Mouse (Mus musculus) c-Kit-negative CD71-positive TER-119-positive erythroid progenitor cells, embryonic 14.5 days (primary cell): Measurements from ENCODE around the gene Bbox1.

ENCODE experiments used
- DNase-seq: peaks from one replicate; pipeline ENCODE4 v3.0.0-alpha.2; 2013; ENCODE audit warnings: low read depth, low spot score

Bbox1 gene

DNA sequence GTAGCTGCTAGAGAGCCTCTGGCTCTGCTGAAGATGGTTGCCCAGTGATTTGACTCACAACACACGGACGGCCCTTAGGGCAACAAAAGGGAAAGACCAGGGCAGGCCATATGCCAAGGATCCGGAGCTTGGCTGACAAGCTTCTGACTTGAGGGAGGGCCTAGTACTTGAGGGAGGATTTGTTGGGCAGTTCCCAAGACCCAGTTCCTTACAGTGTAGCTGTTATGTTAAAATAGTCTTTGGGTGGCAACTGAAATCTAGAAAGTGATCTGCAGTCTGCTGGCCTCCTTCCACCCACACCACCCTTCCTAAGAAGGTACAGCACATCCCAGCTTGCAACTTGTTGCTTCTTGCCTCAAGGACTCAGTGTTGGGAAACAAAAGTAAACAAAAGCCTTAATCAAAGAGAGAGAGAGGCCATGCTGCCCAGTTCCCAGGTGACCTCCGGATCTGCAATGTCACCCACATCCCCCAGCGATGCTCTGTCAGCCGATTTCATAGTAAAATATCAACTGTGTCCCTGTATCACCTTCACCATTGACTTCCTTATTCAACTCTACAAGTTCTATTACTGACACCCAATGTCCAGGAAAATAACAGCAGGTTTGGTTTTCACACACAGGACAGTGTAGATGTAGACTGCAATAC lies at the start of gene Bbox1:
Gene Bbox1 (minus strand): TSS at position 52 of the 647 bp plus-strand sequence.
- DNase-seq, result no peak

DNA sequence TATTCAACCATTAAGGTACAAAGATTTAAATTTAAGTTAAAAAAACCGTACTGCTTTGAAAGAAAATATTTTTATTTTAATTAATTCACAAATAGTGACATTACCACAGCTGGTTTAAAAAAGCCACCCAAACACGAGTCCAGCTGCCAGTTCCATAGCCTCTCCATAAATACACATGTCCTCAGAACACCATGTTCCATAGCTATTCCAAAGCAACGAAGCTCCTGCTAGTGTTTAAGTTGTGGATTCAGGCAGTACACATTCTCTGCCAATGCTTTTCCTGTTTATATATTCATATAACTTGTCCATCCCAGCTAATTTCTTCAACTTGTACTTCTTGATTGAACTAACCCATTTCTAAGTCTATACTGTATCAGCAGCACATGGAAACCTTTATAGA lies 49.5 kb upstream of the Bbox1 start:
- no peak for DNase-seq

DNA sequence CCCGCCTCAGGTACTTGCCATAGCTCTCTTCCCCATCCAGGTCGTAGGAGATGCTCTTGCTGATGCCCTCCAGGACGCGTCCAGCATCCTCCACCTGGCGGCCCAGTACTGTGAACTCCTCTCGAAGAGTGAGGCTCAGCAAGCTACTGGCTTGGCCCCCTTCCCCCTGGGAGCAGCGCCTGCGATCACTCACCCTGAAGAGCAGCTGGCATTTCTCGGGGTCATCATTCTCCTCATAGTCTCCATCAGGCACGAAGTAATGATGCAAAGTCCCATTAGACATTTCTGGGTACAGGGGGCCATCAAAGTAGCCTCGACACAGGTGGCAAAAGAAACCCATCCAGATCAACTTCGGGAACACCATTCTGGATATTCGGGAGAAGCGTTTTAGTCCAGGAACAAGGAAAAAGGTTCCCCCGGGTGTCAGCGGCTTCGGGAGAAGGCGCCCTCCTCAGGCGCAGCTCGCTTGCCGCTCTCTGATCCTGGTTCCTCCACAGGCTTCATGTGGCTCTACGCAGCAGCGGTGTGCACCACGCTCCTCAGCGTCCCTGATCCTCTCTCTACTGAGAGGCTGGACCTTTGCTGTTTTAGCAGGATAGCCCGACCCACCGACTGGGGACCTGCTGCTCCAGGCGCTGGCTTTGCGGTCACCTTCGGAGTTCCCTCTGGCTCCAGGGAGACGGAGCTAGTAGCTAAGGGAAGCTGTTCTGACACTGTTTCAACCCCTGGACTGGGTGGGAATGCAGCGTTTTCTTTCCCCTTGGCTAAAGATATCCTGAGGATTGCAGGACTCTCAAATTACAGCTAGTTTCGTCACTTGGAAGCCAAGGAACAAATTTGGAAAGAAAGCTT lies 48.3 kb upstream of the Bbox1 start, which contains the start of gene Fibin:
Gene Fibin (minus strand): TSS at position 752 of the 852 bp plus-strand sequence.
- no peak for DNase-seq

DNA sequence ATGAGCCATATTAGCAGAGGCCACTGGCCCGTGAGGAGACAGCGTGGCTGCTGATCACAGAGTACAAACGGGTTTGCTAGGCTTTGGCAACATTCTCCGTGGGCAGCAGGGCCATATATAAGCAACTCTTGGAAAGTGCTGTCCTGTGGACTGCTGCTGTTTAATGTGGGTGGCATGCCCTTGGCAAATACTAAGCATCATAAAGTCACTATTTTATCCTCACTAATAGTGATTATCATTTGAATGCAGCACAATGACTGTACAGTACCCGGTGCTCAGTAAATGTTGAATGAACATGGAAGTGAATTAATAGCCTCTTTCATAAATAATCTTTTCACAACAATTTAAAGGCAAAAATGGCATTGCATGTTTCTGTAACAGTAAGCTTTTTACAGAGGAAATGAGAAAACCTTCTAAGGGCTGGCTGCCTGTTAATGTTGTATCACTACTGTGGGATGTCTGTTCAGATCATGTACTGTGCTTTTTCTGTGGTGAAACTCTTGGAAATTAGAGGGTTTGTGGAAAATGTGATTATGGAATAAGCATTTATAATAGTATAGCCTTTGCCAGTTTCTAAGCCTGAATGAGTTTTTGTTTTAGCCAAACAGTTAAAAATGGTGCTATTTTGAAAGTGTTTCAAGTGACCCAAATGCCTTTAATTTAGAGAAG lies 39.1 kb upstream of the Bbox1 start:
- no peak for DNase-seq

DNA sequence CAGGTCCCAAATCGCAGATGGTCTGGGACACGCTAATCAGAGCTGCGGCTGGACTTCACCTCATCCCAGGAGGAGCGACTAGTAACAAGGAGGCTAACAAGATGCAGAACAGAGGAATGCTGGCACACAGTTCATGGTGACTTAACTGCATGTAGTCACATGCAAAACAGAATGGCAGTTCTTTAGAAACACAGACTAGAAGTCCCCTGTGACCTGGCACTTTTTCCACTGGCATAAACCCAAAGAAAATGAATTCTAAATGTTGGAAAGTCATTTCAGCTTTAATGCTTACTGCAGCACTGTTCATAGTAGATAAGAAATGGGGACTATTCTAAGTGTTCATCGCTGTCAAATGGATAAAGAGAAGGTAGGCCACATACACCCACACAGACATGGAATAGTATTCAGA lies 37.5 kb upstream of the Bbox1 start:
- DNase-seq, result no peak

DNA sequence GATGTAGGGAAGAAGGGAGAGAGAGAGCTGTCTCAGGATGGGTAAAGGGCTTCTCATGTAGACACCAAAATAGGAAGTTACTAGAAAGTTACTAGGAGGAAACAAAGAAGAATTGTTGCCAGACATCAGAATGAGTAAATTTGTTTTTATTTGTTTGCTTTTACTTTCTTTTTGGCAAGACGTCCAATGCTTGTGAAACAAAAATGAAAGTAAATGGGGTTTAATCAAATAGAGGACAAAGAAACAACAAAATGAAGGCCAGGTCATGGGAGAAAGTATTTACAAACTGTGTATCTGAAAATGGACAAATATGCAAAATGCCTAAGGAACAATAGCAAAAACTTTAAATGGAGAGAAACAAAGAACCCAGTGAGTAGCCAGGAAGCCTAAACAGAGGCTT lies 37.0 kb upstream of the Bbox1 start:
- DNase-seq, result no peak

DNA sequence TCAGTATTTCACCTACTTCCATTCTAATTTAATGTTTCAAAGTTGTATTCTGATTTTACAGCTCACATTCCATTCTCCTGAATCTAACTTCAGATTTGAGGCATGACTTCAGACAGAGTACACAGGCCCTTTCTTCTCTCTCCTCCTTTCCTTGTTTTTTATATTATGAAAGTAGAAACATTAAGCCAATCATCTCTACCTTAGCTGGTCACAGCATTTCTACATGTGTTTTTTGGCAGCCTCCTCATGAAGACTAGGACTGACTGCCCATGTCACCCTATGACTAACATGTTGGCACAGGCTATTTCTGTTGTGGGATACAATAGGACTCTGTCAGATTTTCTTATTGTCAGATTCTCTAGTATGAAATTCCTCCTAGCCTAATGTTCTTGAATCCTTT lies 14.6 kb upstream of the Bbox1 start:
- DNase-seq, result no peak

DNA sequence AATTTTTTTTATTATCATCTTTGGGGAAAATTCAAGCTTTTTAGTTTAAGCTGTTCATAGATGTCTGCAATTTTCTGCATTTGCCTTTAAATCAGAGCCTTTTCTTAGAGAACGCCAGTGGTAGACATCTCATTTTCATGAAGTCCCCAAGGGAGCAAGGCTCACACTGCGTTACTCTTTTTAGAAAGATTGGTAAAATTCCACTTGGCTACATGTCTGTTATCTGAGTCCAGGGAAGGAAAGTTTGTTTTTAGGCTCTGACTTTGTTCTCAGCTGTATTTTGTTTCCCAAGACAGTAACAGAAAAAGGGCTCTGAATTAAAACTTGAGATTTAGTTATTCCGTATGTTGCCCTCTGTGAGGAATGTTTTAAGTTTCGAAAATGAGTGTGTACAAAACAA lies 5.6 kb upstream of the Bbox1 start:
- no peak for DNase-seq

DNA sequence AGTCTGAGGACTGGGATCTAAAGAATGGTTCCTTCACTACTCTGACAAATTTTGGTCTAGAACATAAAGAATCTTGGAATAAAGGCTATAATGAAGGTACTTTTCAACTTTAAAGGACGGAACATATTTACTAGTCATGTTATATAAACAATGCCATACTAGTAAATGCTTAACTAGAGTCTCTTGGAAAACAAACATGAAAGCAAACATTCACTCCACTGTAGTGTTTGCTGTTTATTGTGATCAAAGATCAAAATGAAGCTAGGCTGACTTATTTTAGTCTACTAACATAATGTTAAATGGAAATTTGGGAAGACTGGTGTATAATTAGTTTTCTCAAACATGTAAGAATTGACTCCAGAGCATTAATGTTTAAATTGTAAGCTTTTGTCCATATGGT lies 4.9 kb upstream of the Bbox1 start:
- DNase-seq, result no peak

DNA sequence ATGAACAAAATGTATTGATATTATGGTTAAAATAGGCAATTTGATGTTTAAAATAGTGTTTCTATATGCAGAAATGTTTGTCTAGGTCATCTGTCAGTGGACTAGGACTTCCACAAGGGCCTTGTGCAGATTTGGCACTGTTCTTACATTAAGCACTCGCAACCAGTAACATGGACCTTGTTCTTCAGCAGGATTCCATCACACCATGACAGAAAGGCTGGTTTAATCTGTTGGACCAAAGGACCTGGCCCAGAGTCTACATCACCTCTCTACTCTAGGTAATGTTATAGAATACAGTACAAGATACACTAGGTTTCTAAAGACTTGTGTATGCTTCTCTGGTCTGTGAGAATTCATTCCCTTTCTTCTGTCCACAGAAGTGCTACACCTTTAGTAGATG lies 4.4 kb upstream of the Bbox1 start:
- no peak for DNase-seq

DNA sequence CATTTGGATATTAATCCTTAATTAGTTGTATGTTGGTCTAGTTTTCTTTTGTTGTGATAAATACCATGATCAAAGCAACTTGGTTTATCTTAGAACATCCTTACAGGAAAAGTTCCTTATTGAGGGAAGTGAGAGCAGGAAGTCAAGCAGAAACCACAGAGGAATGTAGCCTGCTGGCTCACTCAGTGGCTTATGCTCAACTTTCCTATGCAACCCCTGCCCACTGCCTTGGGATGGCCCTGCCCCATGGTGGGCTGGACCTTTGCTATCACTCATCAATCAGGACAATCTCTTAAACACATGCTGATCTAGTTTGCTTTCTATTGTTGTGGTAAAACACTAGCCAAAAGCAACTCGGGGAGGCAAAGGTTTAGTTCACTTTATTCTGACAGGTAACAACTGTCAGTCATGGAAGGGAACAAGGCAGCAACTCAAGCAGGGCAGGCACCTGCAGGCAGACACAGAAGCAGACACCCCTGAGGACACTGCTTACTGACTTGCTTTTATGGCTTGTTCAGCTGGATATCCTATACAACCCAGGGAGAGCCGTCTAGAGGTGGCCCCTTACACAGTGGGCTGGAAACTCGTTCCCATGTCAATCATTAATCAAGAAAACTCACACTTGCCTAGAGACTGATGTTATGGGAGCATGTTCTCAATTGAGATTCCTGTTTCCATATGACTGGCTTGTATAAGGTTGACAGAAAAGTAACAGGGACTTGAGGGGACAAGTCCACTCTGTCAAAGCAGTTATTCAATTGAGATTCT lies 1.9 kb upstream of the Bbox1 start:
- no peak for DNase-seq

DNA sequence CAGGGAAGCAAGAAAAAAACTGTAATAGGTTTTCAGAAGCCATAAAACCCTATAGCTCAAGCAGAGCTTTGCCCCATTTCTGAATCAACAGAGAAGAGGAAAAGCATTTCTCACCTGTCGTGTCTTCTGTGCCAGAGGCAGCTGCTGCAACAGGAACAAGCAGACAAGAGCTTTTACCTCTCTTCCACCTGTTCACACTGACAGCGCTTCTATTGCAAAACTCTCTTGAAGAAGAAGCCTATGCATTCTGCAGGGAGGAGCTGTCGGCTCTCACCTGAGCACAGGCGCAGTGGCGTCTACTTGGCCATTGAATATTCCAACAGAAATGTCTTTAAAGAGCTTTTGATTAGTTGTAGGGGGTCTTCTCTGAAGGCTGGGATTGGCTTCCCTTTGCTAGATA lies 286 bp downstream of the Bbox1 start:
- DNase-seq, result no peak

DNA sequence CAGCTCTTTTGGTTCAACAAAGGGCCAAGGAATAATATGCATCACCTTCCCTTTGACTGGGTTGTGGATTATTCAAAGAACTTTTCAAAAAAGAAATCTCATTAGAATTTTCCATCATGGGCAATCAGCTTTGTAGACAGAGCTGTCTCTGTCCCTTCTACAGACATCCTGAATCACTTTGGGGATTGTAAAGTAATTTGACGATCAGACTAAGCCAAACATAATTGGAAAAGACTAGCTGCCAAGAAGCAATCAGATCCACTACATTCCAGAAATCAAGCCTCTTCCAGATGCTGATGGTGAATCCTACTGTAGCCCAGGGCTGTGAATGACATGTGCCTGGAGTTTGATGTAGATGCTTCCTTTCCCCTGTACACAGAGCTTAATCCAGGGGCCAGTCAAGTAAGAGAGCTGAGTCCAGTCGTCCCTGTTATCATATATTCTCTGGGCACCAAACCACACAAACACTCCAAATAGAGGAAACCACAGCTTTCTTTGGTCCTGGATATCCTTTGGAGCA lies 995 bp downstream of the Bbox1 start:
- DNase-seq, result no peak

DNA sequence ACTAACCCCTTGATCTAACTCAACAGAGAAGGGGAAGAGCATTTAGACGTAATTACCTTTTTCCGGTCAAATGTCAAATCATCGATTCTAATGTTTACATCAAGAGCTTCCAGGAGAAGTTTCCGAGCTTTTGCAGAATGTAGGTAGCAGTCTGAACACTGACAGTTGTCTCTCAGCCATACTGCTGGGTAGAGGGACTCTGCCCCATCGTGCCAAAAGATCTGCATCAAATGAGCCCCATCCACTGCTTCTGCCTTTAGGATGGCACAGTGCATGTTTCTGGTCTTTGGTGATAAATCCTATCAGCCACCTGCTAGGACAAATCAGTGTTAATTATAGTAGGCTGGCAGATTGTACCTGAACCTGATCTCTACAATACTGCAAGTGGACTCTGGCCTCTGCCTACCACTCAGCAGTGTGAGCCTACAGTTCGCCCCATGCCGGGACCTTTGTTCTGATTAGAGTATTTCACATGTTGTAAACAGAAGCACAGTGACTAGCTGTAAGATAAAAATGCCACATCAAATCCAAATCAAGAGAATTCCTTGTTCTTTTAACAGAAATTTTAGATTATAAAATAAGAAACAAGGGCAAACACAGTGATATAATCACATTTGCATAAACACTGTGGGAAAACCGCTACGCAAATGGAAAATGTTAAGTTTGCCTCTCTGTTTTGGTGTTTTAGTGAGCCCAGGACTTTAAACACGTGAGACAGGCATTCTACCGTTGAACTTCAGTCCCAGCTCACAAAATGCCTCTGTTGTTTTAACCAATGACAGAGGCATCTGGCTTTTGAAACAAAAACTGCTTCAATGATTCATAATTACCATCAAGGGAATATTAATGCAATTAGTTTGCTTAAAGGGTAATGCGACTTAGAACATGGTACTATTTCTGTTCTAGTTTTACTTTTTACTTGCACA lies 8.7 kb downstream of the Bbox1 start:
- DNase-seq, result no peak

DNA sequence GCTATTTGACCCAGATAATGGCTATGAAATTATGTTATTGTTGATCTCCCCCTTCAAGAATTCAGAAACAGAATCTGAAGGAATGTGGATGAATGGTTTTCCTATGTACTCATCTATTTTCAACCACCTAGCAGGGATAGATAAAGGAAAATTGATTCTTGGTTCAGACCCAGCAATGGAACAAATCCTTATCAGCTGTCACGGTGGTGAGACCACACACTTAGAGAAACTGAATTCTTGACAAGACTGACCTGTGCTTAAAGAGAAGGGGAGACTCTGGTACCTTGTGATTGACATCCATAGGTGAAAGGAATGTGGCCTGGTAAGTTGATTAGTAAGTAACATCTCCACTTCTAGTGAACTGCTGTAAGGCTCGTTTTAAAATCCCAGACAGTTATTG lies 12.1 kb downstream of the Bbox1 start:
- DNase-seq, result no peak

DNA sequence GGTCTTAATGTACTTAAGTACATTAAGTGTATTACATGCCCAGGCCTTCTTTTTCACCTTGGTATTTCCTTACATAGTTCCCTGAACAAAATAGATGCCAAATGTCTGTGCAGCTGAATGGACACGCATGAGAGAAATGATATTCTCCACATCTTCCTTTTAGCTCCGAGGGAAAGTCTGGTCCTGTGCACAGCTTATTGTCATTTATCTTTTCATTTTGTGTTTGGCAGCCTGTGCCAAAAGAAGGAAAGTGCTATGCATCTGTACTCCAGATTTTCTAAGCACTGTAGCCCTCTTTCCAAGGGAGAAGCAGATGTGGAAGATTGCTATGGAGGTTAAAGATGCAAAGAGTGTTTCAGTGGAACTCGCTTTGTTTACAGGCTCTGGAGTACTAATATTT lies 13.0 kb downstream of the Bbox1 start:
- DNase-seq, result no peak

DNA sequence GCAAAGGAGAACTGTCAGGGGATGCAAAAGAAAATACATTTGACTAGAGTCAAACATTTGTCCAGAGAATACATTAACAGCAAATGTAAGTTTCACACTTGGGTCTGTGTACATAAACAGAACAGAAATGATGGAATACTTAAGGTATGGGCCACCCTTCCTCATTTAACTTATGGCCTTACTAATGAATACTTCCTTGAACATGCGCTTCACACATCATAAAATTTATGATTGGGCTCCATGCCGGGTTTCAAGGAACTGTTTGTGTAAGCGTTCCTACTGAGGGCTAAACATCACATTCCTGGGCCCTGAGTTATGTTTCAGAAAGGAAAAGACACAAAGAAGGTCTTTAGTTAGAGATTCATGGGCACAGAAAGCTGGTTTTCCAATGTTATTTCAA lies 19.4 kb downstream of the Bbox1 start:
- DNase-seq, result no peak

DNA sequence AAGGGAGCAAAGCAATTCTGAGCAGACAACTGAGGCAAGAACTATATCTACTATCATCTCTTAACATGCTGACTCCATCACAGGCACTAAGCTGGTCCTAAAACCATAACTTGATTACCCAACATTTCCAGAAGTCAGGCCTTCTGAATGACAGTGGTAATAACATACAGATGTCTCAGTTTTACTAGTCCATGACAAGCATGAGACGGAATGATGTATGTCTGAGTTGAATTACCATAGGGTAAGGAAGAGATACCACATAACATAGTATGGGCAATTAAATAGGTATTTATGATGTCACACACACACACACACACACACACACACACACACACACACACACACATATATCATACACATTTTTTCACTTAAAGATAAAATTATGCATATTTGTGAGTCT lies 26.4 kb downstream of the Bbox1 start:
- DNase-seq, result no peak

DNA sequence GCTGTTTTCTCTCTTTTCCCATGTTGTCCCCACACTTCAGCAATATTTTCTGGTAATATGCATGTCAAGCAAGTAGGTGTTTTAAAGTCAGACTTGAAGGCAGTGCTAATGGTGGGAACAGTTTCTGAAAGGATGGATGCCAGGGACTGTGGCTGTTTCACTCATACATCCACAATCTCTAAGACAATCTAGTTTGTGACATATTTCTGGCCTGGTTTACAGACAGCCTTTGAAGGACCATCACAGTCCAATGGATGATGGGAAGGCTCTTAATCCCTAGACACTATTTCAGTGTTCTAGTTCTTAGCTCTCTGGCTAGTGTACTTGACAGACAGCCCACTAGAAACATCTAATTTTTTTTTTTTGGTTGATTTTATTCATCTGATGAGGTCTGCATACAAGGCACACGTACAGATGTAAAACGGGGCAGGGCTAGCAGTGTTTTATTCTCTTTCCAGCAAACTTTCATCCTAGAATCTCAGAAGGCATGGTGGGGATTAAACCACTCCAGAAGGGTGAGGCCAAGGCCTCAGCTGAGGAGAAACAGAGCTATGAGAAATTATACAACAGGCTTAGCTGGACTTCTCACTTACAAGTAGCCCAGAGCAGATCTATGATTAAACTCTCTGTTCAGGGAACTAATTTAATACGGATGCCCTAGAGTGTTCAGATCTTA lies 28.4 kb downstream of the Bbox1 start:
- no peak for DNase-seq

DNA sequence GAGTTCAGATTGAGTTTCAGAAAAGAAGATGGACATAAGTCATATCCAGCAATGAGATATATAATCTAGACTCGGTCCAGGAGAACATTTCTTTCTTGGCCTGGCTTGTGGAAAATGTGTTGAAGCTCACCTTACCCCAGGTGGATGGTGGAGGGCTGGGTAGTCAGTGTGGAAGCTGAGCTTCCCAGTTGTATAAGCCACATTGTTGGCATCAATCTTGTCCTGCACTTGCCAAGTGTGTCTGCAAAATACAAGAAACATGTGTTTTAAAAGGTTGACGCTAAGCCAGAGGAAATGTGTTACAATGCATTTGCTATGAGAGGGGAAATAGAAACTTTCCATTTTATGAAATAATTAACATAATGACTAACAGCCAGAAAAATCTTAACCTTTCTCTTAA lies 38.9 kb downstream of the Bbox1 start:
- no peak for DNase-seq
